Mouse (Mus musculus) kidney, adult 11 months (tissue): ENCODE results near the gene Shisa2.

ENCODE experiments used
- DNase-seq: peaks from one replicate; pipeline ENCODE4 v3.0.0; 2022

Shisa2 gene

DNA sequence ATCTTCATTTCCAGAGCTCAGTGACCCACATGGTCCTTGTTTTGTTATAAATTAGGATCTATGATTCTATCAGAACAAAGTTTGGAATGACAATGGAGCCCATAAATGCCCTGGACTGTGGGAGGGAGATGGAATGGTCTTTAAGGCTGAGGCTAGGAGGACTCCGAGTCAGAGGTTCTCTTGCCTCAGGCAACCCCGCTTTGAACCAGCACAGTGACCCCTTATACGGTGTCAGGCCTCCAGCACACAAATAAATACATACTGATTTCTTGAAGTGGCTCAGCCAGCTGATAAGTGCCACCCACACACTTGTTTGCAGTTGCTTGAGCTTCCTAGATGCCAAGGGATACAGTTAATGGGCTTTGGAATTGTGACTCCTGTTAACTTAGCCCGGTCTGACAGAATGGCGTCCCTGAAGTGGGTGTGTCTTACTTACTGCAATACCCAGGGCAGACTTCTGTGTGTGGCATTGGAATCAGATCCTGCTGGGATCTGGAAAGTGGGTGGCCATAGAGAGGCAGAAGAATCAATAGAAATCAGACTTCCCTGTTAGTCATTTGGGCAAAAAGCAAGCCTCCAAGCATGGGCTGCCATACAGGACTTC lies 8.3 kb downstream of the Shisa2 start:
- no peak for DNase-seq

DNA sequence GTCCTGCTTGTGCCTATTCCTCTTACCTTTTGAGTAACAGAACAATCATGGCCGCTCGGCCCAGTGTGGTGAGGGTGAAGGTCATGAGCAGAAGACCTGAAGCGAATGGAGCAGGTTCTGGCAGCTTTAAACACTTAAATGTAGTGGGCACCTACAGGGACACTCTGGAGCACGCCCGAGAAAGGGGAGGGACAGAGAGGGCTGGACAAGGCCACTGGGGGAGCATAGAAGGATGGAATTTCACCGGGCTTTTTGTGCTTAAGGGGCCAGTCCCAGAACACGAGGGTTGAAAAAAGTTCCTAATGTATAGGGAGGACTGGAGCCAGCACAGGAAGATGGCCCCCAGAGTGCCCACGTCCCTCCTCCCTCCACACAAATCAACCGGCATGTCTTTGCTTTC lies 8.9 kb downstream of the Shisa2 start:
- no peak for DNase-seq

DNA sequence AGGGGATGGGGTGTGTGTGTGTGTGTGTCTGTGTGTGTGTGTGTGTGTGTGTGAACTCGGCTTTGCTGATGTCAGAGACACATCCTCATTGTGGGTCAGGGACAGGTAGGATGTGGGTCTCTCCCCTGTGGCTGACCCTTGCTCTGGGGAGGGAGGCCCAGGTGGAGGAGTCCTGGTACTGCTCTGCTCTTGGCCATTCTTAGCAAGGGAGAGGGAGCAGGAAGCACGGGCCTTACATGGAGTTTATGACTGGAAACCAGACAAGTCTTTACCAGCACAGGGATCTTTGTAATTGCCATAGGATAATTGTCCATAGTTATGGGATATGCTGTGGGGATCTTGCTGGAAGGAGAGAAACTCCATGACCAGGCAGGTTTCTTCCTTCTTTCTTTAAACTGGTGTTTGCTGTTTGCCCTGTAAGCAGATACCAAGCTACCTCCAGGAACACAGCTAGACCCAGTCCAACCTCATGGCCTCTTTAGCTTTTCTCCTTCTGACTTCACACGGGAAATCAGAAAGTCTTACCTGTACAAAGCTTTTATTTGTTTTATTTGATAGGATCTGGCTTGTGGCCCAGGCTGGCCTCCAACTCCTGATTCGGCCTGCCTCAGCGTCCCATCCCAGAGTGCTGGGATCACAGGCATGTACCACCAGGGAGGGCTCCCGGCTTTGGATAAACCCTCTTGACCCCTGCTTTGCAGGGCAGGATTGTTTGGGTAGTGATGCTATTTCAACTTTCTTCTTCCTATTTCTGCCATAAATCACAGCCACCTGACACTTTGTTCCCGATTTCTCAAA lies 14.0 kb downstream of the Shisa2 start:
- DNase-seq, result no peak

DNA sequence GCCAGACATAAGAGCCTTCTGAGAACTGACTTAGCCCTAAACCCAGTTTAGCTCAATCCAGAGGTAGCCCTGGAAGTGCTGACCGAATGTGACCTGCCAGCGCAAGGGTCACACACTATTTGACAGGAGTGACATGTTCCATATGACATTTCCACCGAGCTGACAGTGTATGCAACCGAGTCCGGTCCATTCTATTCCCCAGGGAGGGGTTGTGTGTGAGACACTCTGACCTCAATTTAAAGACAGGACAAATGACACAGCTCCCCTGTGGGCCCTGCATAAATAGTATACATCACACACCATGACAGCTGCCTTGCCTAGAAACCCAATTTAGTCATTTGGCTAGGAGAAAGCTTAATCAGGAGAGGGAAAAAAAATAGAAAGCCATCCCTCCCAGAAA lies 16.7 kb downstream of the Shisa2 start:
- no peak for DNase-seq

DNA sequence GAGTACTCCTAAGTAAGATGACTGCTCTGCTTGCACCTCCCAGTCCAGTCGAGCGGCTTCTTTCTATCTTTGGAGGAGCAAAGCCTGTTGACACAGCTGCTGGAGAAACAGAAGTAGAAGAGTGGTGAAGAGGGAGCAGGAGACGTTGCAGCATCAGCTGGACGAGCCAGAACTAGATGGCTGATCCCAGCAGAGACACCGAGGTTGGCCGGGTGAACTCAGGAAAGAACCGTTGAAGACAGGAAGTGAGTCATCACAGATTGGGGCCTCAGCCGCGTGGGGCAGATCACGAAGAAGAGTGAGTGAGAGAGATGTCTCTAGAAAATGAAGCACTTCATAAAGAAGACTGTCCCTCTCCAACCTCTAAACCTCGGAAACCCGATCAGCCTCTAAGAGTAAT lies 18.5 kb downstream of the Shisa2 start:
- DNase-seq, result no peak

DNA sequence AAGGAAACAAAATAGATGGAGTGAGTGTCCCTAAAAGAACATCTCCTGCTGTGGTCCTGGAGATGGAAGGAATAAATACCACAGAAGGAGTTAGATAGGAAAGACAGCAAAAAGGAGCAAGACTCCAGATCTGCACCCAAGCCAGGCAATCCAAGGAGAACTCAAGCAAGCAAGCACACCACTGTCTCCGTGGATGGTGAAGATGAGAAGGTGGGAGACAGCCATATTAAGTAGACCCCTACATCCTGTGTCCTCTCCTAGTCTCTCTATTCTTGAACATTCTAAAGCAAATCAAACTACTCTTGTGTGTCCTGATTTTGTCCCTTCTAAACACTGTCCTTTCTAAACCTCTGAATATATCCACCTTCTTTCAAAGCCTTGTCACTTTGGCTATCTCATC lies 19.1 kb downstream of the Shisa2 start:
- no peak for DNase-seq

DNA sequence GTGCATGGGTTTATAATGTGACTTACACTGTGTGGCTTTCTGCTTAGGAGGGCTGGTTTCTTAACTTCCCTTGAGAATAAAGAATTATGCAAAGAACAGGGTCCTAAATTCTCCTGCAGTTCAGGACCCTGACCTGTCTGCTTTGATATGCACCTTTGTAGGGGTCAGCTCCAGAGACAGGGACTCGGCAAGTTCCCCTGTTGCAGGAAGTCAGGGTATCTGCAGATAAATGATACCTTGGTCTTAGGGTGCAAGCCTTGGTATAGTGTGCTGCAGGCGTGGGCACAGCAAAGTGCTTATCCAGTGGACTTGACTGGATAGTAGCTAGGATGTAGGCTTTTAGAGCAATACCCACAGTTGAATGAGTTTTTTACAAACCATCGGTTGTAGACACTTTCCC lies 19.8 kb downstream of the Shisa2 start:
- DNase-seq, result no peak

DNA sequence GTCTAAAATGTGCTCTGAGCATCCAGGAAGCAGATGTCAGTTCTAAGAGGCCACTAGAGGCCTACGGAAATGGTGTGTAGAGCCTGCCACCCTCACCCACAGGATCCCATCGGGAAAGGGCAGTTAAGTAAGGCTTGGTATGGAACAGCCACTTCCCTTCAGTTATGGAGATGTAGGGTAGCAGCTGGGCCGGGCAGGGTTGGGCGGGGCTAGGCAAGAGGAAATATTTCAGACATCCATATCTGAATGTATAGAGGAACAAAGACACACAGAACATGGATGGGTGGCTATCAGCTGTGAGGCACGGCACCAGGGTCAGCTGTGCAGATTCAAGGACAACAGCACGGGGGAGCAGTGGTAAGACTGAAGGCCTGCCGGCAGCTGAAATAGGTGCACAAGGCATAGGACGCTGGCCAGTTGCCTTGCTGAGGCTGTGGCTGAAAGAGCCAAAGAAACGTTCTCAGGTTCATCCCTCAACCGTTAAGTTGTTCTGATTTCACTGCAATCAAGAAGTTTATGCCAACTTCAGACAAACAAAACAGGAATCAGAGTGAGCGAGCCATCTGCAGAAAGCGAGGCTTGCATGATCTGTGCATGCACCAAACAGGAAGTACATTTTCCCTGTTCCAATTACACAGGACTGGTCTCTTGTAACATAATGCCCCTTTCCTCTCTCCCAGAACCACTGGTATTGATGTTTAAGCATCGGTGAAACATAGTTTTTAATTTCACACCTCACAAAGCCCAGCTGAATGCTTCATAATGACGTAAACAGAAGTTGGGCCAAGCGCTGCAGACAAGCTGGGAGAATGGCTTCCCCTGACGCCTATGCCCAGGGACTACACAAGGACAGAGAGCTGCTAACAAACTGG lies 22.0 kb downstream of the Shisa2 start:
- no peak for DNase-seq

DNA sequence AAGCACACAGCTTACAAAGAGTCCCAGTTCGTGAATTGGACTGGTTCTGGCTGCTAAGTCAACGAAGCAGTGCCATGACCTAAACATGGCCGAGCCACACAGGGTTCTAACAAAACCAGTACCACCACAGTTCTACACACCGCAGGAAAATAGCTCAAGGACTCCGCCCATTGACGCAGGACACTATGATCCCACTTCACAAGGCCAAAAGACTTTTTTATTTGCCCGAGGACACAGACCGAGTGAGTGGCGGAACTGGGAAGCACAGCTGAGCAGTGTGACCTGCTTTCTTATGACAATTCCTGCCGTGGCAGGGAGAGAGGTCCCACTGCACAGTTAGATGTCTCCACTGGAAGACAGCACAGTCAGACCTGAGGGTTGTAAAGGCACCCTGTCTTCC lies 23.5 kb downstream of the Shisa2 start:
- no peak for DNase-seq

DNA sequence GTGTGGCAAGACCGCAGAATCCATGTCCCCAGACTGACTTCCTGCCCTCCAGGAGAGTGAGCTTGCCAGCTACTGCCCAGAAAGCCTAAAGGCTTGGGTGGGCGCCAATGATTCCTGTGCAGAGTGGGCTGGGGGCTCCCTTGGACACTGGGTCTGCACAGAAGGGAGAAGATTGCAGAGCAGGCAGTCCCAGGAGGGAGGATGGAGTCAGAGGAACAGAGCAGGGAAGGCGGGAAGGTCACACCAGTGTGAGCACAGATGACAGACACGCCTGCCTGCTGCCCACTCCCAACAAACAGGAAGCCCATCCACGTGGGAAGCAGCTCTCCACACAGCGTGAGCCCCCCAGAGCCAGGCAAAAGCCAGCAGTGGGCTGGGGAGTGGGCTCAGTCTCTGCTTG lies 24.2 kb downstream of the Shisa2 start:
- DNase-seq, result no peak

DNA sequence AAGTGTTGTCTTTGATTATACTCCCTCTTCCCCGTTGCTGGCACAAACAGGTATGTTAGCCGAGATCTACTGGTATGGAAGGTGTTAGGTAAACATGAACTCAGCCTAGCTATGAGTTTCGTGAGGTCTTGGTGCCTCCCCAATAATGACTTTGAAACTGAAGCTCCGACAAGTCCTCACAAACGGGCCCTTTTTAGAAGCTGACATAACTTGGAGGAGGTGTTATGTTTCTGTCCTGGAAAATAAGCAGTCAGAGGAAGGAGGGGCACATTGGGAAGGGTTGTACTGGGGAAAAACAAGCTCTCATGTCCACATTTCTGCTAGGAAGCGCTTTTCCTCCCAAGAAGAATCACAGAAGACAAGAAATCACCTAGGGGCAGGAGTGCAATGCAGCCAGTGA lies 31.5 kb downstream of the Shisa2 start:
- no peak for DNase-seq

DNA sequence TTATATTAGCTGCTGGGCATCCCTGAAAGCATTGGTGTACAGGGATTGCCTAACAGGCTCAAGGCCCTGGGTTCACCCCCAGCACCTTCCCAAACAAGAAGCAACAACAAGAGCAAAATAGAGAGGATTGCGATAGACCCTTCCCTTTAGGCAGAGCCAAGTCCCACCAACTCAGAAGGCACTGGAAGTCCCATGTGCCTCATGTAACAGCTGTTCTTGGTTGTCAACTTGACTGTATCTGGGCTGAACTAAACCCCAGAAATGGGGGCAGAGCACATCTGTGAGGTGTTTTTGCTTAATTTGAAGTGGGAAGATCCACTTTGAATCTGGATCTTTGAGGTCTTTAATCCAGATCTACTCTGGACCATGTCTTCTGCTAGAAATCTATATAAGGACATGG lies 32.0 kb downstream of the Shisa2 start:
- DNase-seq, result no peak

DNA sequence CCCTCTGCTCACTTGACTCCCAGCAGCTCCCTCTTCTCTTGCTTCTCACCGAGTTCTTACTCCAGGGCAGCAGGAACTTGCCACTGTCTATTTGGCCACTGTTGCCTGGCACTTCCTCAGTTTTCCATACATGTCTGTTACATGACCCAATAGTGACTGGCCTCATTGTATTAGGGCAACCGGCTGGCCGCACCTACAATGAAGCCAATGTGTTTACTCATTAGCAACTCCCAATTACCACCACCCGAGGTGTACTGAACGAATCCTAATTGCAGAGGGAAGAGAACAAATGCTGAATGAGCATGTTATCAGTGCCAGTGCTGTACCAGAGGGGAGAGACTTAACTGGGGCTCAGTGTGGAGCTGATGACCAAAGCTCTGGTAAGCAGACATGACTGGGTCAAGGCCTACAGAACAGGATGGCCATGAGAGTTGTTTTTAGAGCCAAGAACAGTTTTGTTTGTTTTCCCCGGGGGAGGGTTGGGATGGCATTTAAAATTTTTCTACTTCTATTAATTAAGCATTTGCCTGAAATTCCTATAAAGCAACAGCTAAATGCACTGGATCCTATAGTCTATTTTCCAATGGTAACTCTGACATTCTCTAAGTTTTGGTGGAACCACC lies 47.9 kb downstream of the Shisa2 start:
- no peak for DNase-seq

DNA sequence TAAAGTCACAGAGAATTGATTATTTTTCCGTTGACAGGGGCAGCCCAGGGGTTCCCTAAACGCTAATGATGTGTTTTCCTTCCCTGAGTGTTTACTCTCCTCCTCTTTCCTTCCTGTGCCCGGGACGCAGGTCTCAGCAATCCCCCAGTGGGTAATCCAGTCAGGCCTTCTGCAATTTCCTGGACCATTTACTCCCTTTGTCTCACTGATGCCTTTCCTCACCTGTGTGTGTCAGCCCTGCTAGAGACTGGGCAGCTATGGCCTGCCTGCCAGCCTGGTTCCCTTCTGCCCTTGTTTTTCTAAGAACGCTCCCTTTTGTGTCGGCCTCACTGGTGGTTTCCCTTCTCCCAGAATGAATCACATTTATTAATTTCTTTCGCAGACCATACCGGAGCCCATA lies 49.4 kb downstream of the Shisa2 start:
- DNase-seq, result no peak

DNA sequence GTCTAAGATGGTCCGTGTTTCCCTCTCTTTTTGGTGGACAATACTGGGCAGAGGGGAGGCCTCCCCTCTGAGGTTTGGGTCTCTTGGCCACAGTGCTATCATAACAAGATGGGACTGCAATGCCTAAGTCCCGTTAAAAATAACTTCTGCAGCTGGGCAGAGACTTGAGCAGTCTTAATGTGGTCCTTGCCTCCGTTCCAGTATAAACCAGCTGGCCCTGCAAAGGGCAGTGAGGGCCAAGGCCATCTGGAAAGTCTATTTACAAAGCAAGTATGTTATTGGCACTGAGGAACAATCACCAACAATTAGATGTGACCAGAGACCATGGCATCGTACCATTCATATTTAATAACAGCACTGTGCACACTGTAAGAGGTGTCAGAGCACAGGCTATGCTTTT lies 50.2 kb downstream of the Shisa2 start:
- DNase-seq, result no peak

DNA sequence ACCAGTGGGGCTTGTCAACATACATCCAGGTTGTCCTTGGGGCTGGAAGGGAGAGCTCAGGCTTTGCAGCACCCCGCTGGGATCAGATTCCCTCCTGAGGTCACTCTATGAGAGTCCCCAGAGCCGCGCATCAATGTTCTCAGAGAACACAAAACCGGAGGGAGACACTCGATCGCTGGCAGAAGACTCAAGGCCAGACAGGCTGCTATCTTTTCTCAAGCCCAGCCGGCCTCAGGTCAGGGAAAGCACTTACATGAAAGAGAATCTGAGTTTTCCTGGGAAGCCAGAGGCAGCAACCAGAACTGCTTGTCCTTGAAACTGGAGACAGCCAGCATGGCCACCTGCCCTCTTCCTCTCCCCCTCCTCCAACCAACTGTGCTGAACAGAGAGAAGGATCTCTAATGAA lies 52.5 kb downstream of the Shisa2 start:
- no peak for DNase-seq
